Mouse (Mus musculus) frontal cortex, postnatal 14 days (tissue): ENCODE measurements around the gene Obox6.

Experiments used
- DNase-seq, 2 experiments: peaks; one replicate each; pipeline ENCODE4 v3.0.0; 2022; ENCODE audit warnings: low spot score in 2 of 2

Gene Obox6

DNA sequence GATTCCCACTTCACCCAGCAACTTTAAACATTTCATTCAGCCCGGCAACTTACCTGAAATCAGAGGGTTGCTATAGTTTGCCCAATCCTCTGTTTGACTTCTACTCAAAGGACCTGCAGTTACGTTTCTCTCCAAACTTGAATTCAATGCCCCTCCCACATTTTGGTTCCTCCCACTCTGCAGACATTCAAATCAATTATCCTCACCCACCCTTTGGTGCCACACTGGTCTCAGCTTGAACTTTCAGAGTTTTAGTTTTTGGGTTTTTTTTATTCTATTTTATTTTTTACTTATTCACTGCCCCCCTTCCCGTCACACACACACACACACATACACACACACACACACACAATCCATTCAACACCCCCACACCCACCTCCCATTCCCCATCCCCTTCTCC, at the start of gene Obox6:
Obox6 (minus strand) TSS at position 101 of the 400 bp plus-strand sequence.
- no peak for DNase-seq

DNA sequence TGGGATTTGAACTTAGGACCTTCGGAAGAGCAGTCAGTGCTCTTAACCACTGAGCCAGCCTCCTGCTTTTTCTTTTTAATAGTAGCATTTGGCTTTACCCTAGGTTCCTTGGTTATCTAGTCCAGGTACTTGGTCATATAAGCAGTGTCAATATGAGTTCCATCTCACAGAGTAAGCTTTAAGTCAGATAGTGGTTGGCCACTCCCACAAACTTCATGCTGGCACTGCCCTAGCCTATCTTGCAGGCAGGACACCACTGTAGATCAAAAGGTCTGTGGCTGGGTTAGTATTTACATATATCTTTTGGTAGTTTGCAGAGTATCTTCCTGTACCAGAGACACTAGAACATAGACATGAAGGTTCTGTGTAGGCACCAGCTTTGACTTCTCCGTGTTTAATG, 44.6 kb upstream of the Obox6 start:
- DNase-seq = no peak

DNA sequence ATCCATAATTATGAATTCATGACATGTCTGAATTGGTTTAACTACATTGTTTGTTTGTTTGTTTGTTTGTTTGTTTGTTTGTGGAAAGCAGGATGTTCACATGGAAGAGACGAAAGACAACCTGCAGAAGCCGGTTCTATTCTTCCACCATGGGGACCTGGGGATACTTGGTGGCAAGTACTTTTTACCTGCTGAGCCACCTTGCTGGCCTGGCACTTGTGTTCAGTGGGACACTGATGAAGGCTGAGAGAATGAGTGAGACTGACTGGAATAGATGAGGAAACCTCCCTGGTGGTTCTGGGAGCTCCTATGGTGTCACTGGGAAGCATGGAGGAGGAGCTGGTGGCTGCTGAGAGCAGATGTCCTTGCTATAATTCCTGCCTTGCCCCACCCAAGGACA, 42.8 kb upstream of the Obox6 start, which contains the start of gene Crxos:
Crxos (plus strand) TSS at position 301 of the 400 bp plus-strand sequence.
- no peak for DNase-seq

DNA sequence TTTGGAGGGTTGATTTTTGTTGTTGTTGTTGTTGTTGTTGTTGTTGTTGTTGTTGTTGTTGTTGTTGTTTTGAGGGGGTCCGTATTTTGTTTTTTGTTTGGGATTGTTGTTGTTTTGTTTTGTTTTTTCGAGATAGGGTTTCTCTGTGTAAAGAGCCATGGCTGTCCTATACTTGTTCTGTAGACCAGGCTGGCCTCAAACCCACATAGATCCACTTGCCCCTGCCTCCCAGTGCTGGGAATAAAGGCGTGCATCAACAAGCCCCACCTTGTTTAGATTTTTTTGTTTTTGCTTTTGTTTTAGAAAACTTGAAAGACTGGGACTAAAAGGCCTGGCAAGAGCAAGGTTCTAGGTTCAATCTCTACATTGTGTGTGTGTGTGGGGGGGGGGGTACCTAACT, 42.4 kb upstream of the Obox6 start:
- DNase-seq = no peak

DNA sequence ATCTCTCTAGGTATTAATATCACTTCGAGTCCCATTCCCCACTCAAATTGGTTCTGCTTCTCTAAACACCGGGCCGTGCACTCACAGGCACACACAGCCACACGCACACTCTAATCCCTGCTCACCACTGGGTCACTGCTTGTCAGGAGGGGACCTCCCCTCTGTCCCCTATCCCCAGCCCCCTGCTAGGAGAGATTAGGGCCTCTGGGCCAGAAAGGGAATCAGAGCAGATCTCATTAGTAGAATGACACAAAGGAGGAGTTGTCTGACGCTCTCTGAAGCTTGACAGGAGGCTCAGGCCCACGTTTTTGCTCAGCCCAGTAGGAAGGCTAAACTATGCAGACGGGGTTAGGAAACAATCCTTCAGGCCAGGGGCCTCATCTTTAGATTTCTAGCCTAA, 41.9 kb upstream of the Obox6 start:
- no peak for DNase-seq

DNA sequence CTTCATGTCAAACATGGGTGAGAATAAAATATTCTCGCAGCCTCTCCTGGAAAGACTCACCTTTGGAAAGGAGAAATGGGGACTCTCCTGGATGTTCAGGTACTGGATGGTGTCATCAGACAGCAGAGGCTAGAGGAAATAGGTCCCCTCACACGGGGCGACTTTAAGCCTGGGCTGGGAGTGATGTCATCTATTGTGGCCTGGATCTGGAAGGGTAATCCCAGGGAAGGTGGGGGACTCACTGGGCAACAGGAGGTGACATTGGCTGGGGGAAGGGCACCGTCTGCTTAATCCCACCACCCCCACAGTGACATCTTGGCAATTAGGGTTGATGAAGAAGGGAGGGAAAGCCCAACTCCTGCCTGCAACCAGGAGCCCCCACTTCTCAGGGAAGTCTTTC, 40.3 kb upstream of the Obox6 start, which contains the start of gene Crx:
Crx (minus strand) TSS at position 213 of the 400 bp plus-strand sequence.
- DNase-seq = no peak

DNA sequence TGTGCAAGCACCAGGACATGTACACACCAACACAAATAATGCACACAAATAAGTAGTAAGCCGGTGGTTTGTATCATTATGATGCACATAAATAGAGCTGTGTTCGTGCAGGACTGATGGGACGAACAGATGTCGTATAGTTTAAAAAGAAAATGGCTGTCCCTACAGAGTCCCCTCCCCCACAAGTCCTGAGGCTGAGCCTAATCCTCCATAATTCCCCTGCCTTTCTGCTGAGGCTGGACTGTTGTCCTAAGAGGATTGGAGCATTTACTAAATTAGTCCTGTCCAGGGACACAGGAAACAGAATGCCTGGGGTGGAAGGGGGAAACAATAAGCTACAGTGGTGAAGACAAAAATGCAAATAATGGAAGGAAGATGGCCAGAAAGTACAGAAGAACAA, 24.6 kb upstream of the Obox6 start:
- no peak for DNase-seq

DNA sequence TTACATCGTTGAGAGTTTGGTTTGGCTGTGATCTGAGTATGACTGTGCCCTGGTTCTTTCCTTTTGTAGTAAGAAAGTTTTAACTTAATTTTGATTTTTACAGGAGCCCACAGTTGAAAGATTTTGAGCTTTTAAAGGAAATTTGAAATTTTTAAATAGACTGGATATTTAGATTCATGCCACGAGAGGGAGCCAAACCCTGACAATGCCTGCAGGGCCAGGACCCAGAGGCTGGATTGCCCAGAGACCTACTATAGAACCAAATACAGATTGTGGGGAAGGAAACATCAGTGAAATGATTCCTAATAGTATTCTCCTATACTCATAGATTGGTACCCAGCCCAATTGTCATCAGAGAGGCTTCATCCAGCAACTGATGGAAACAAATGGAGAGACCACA, 20.2 kb upstream of the Obox6 start:
- DNase-seq = no peak
